Mouse (Mus musculus) T-helper 1 cell (primary cell): ENCODE measurements at regions not wholly inside any gene's neighbourhood (a gene's known extent, or its start where the extent isn't known, plus 50 kb on each side); places are given as distances from the start of the nearest gene placed in this dataset.

Source experiments
- in situ Hi-C: fragments of 300-600 bp; cut with MboI, MseI; formaldehyde crosslinking; loops from one replicate; pipeline ENCODE4 v1.15.1; 2025; ENCODE audit warnings: high pct_unique_total_duplicates

GRCm38 (mm10) chr9:61321825-61322224, 50.3 kb upstream of the Tle3 start:
- in situ Hi-C loops, result no loop called here

DNA sequence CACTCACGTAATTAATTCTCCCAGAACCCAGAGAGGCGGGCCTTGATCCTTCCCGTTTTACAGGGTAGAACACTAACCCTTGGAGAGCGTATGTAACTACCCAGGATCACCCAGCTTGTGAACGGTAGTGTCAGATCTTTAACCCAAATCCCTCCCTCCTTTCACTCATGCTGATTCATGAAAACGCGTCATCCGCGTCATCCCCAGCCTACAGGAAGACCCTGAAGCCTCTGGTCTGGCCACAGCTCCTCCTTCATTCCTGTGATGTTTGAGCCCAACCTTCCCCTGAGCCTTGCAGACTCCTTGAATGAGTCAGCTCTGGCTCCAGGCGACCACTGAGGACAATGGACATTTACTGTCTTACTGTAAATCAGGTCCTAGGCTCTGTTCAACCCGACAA, 49.8 kb upstream of the Tle3 start:
- in situ Hi-C loops, result no loop called here
